Mouse (Mus musculus): ENCODE data around the gene Adam12.

DNA sequence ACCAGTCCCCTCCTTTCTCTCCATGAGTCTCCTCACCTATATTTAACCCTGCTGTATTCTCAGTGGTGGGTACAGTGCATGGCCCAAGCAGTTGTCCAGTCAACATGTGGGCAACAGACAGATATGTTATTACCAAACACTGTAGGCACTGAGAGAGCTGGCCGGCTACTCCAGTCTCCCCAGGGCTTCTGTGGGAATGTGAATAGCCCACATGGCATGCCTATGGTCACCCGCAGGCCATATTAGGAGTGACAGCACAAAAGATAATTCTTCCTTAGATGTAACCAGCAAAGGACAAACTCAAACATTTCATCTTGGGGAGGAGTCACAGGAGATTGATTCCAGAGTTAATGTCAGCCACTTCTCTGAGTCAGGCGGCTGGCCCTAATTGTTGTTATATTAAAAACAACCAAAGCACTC, 224.0 kb downstream of the Adam12 start:
- TF ChIP-seq CHD2 (IDR thresholded peaks at IDR 0.05; ENCODE audit: low read depth, low read length) (no peak), HCFC1 (IDR thresholded peaks at IDR 0.05; ENCODE audit: borderline replicate concordance, insufficient read depth, low read length) (no peak), MAFK (IDR thresholded peaks at IDR 0.05; ENCODE audit: insufficient read depth, low read depth, low read length) (no peak)

Data from ES-E14 (cell line).